ENCODE assay signal across 14 mouse cellular contexts in the genomic region with DNA sequence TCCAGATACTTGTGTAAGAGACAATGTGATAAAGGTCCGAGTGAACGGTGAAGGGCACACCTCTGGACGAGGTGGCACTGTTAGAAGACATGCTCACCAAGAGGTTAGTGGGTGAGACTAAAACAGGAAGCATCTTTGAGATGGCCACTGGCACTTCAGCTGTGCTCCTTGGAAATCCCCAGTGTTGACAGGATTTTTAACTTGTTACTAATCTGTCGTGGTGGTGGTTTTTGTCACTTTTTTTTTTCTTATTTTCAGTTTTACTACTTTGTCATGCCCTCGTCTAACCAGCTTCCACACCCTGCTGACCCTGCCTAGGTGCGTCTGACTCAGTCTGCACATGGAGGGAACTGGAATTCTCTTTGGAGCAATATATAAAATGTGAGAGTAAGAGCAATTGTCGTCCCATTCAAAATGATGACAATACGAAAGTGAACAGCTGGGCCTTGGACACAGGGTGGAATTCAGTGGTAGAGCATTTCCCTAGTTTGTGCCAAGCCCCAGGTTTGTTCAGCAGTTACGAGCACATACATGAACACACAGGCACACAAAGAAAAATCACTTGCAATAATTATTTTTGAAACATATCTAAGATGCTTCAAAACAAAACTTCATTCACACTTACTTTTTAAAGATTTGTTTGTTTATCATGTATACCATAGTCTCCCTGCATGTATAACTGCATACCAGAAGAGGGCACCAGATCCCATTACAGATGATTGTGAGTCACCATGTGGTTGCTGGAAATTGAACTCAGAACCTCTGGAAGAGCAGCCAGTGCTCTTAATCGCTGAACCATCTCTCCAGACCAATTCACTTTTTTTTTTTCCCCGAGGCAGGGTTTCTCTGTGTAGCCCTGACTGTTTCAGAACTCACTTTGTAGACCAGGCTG. TPM values are rescaled to one million over a fixed set of nuclear protein-coding genes. Genes with fewer than 3 reads are reported as not detected.
DNase-seq lines count a peak whose midpoint lies in the region; ATAC-seq and TF ChIP-seq lines count a peak whose summit lies in the region.
"Had no signal": no experiment of that assay in that cellular context is flagged by ENCODE, and none has a peak within 500 bp of the region (broad histone marks: within the 10 kb centered on the region; RNA-seq: fewer than 3 reads in every experiment).

No protein-coding gene starts in this region.

- TF ChIP-seq CTCF in gastrocnemius, adult 2 months (IDR thresholded peaks at IDR 0.05), result peak; percentile 54
- TF ChIP-seq CTCF in liver, adult 2 months (IDR thresholded peaks at IDR 0.05; ENCODE audit: low read depth, low read length), result peak; percentile 24; the same call in 1 of the 2 replicates
- peak in 2 of 3 experiments; percentile 54 to 56; a peak in 4 of 6 replicates for TF ChIP-seq CTCF in MEL (IDR thresholded peaks at IDR 0.05 in 2 of 3, conservative IDR thresholded peaks at IDR 0.05 in 1 of 3; ENCODE audit: control insufficient read depth in 1 of 3, insufficient read depth in 1 of 3, low read depth in 2 of 3, low read length in 3 of 3, poor library complexity in 1 of 3, severe bottlenecking in 1 of 3)

- H3K9ac ChIP-seq in liver, adult 2 months (ENCODE audit: low read depth, low read length), result no peak overlapping the region
- H3K9ac ChIP-seq in MEL (ENCODE audit: control insufficient read depth, low read depth, low read length, poor library complexity, severe bottlenecking), result no peak overlapping the region
- no peak overlapping the region for H3K9ac ChIP-seq in neural tube, embryonic 15.5 days (replicated peaks)
- H3K9ac ChIP-seq: neural tube, embryonic 13.5 days had no signal

- 70% methylated on average over 11 of the region's 11 CpGs for WGBS in liver, adult 2 months
- 75% methylated on average over 11 of the region's 11 CpGs for WGBS in neural tube, embryonic 15.5 days

- H3K79me2 ChIP-seq in liver, adult 2 months (ENCODE audit: control insufficient read depth, insufficient read depth, low read length), result no peaks in the 10 kb centered on the region
- peaks cover 5% of the 10 kb centered on the region; the same call in 1 of the 2 replicates for H3K79me2 ChIP-seq in MEL (ENCODE audit: control insufficient read depth, insufficient read depth, low read length, poor library complexity)

- no peak overlapping the region for H3K27ac ChIP-seq in gastrocnemius, adult 2 months
- H3K27ac ChIP-seq in liver, adult 2 months (replicated peaks; ENCODE audit: insufficient read depth, low read depth, low read length), result no peak overlapping the region
- no peak overlapping the region for H3K27ac ChIP-seq in MEL (ENCODE audit: control insufficient read depth, low read depth, low read length)
- H3K27ac ChIP-seq in neural tube, embryonic 15.5 days (replicated peaks), result no peak overlapping the region
- H3K27ac ChIP-seq: neural tube, embryonic 13.5 days had no signal

- no peaks in the 10 kb centered on the region for H3K36me3 ChIP-seq in liver, adult 2 months (ENCODE audit: control insufficient read depth, insufficient read depth, low read length)
- peaks cover 0 to 14% of the 10 kb centered on the region in 2 experiments; a peak in 2 of 4 replicates for H3K36me3 ChIP-seq in MEL (ENCODE audit: control insufficient read depth in 1 of 2, insufficient read depth in 2 of 2, low read length in 2 of 2)
- no peaks in the 10 kb centered on the region for H3K36me3 ChIP-seq in neural tube, embryonic 15.5 days
- H3K36me3 ChIP-seq: neural tube, embryonic 13.5 days had no signal

- TF ChIP-seq EP300 in MEL (IDR thresholded peaks at IDR 0.05; ENCODE audit: low read depth in 1 of 2, low read length in 2 of 2), result no peak

- TF ChIP-seq RAD21 in MEL (IDR thresholded peaks at IDR 0.05; ENCODE audit: low read depth, low read length), result peak; percentile 39

- ATAC-seq in neural tube, embryonic 15.5 days (ENCODE audit: low FRiP score), result no peak
- ATAC-seq: intestine, embryonic 16.5 days had no signal

- H3K9me3 ChIP-seq in MEL (replicated peaks; ENCODE audit: insufficient read depth, low read length), result no peaks in the 10 kb centered on the region
- H3K9me3 ChIP-seq in neural tube, embryonic 15.5 days (replicated peaks), result no peaks in the 10 kb centered on the region
- H3K9me3 ChIP-seq: neural tube, embryonic 13.5 days had no signal

- DNase-seq in gastrocnemius, adult 2 months, result no peak
- no peak for DNase-seq in gastrocnemius, postnatal 36 days
- DNase-seq in liver, adult 2 months (ENCODE audit: extremely low read depth, low read depth, low spot score), result no peak
- DNase-seq in liver (no peak), 3T3-L1 (ENCODE audit: low read depth, low spot score) (peak; percentile 44), MEL (ENCODE audit: low read depth, low spot score) (peak; percentile 55)
- DNase-seq in c-Kit-positive CD71-positive TER-119-positive erythroid progenitor cells, embryonic 14.5 days (ENCODE audit: low spot score), result no peak
- DNase-seq: adrenal gland, postnatal 14 days; heart, adult 18-20 months; lung, adult 2 months; retina, postnatal 1 day had no signal

- intact Hi-C loops in gastrocnemius, adult 2 months (cut with DNase I), result no loop called here
- intact Hi-C loops in gastrocnemius, postnatal 36 days (cut with DNase I), result no loop called here

- H3K4me3 ChIP-seq in gastrocnemius, adult 2 months, result no peak overlapping the region
- no peak overlapping the region for H3K4me3 ChIP-seq in liver, adult 2 months (ENCODE audit: insufficient read depth, low read depth, low read length)
- H3K4me3 ChIP-seq in MEL (ENCODE audit: control insufficient read depth in 1 of 2, insufficient read depth in 1 of 2, low read depth in 2 of 2, low read length in 2 of 2), result no peak overlapping the region
- H3K4me3 ChIP-seq in neural tube, embryonic 15.5 days (replicated peaks), result no peak overlapping the region
- H3K4me3 ChIP-seq: neural tube, embryonic 13.5 days had no signal

- H3K4me2 ChIP-seq in neural tube, embryonic 15.5 days, result no peak overlapping the region
- H3K4me2 ChIP-seq: neural tube, embryonic 13.5 days had no signal

- no peaks in the 10 kb centered on the region for H3K27me3 ChIP-seq in liver, adult 2 months (ENCODE audit: control insufficient read depth, insufficient read depth, low read length)
- H3K27me3 ChIP-seq in MEL (ENCODE audit: control insufficient read depth in 1 of 2, insufficient read depth in 2 of 2, low read length in 2 of 2), result no peaks in the 10 kb centered on the region
- H3K27me3 ChIP-seq in neural tube, embryonic 15.5 days (replicated peaks), result no peaks in the 10 kb centered on the region

- TF ChIP-seq POLR2A in liver, adult 2 months (IDR thresholded peaks at IDR 0.05; ENCODE audit: extremely low read depth, insufficient read depth, low read length), result no peak
- TF ChIP-seq POLR2A in MEL (IDR thresholded peaks at IDR 0.05; ENCODE audit: control insufficient read depth in 1 of 2, insufficient read depth in 1 of 2, low read depth in 1 of 2, low read length in 2 of 2, poor library complexity in 1 of 2), result no peak

- H3K4me1 ChIP-seq in liver, adult 2 months (ENCODE audit: control insufficient read depth, insufficient read depth, low read length), result peaks cover 2% of the 10 kb centered on the region
- peaks cover 3 to 17% of the 10 kb centered on the region in 2 experiments for H3K4me1 ChIP-seq in MEL (ENCODE audit: control insufficient read depth in 1 of 2, insufficient read depth in 2 of 2, low read length in 2 of 2)
- peaks cover 16% of the 10 kb centered on the region for H3K4me1 ChIP-seq in neural tube, embryonic 15.5 days

TF ChIP-seq in MEL, 35 proteins besides CTCF, POLR2A, EP300 and RAD21:
- TF ChIP-seq CHD1 (IDR thresholded peaks at IDR 0.05; ENCODE audit: low read depth, low read length) (no peak), SIN3A (IDR thresholded peaks at IDR 0.05; ENCODE audit: low read length) (0 out of 2 replicates have a peak, but pooled peaks have one; percentile 15), ZC3H11A (IDR thresholded peaks at IDR 0.05; ENCODE audit: low read depth, low read length) (peak; percentile 15; the same call in 1 of the 2 replicates), MYC (IDR thresholded peaks at IDR 0.05; ENCODE audit: low read depth, low read length) (peak; percentile 83), SMC3 (IDR thresholded peaks at IDR 0.05; ENCODE audit: low read depth, low read length) (peak; percentile 50), MYB (IDR thresholded peaks at IDR 0.05; ENCODE audit: low read depth, low read length) (no peak), ETS1 (IDR thresholded peaks at IDR 0.05; ENCODE audit: low read depth, low read length) (0 out of 2 replicates have a peak, but pooled peaks have one; percentile 7)
TF ChIP-seq in MEL: peak in this region for 5.

RNA-seq across cellular contexts. Expression of a gene that starts 3.5 kb away (rescaled TPM):
- 10 to 100 TPM; 26.1 to 28.6 TPM for total RNA-seq in gastrocnemius, adult 2 months (2021)
- 10 to 100 TPM; 21.9 to 22.5 TPM for total RNA-seq in gastrocnemius, postnatal 36 days (2021)
- 2.6 and 2.8 TPM in 2 replicates for total RNA-seq in liver, adult 2 months (2014; rRNA removed)
- 1.2 and 1.3 TPM in 2 replicates for polyA plus RNA-seq in liver, adult 2 months (2012; rRNA removed)
- total RNA-seq in MEL (2012; rRNA removed), result 5.1 and 6.2 TPM in 2 replicates
- 1 to 10 TPM in 1 of 2 experiments, not detected in 1; 5.6 TPM for polyA plus RNA-seq in MEL (2012; ENCODE audit: insufficient read depth in 1 of 2, insufficient read length in 2 of 2, low read depth in 1 of 2, low replicate concordance in 2 of 2, missing spikeins in 1 of 2)
- polyA plus RNA-seq in neural tube, embryonic 15.5 days (2015; fragmentation: Nextera tagmentation; extraction: Ambion mirVana), result 34.9 and 38.1 TPM in 2 replicates

Comparison
In these comparisons a context has a peak if more than half of its experiments do, and no peak if none do; other contexts are left out.
1. DNase-seq: peak in 3T3-L1 (single experiment) and MEL (single experiment); none in gastrocnemius, adult 2 months (single experiment), gastrocnemius, postnatal 36 days (0 of 2), liver, adult 2 months (single experiment), liver (single experiment) and c-Kit-positive CD71-positive TER-119-positive erythroid progenitor cells, embryonic 14.5 days (single experiment).
2. Peak in every context shown above with its lines, with median percentiles within 50 percentile points of each other: CTCF ChIP-seq.